Comparison of ENCODE assay signal across 43 mouse cellular contexts in the genomic region with DNA sequence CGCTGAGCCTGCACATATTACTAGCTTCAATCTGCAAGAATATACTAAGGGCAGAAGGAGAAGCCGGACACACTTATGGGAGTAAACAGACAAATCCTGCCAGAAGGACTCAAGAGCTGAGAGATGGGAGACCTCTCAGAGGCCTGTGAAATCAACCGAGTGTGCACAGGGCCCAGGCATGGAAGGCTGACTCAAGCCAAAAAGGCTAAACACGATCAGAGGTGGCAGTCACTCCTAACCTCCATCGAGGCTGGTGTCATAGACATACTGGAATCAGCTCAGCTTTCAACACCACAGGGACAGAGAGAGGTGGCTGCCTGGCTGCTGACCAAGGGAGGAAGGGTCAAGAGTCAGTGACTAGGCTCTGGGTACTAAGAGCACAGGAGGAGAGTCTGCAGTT. TPM values are rescaled to one million over a fixed set of nuclear protein-coding genes. Genes with fewer than 3 reads are reported as not detected.
"Had no signal": no experiment of that assay in that cellular context is flagged by ENCODE, and none has a peak within 500 bp of the region (broad histone marks: within the 10 kb centered on the region; RNA-seq: fewer than 3 reads in every experiment).

No protein-coding gene starts in this region.

- H3K36me3 ChIP-seq: hindbrain, embryonic 15.5 days had no signal

- H3K4me2 ChIP-seq: heart, embryonic 11.5 days; heart, embryonic 12.5 days; heart, embryonic 13.5 days; heart, embryonic 15.5 days; hindbrain, embryonic 12.5 days; hindbrain, embryonic 13.5 days; hindbrain, embryonic 14.5 days; hindbrain, embryonic 15.5 days; intestine, embryonic 15.5 days; kidney, embryonic 15.5 days had no signal

- ATAC-seq: hindbrain, embryonic 16.5 days; hindbrain, postnatal 0 days; inflammation-experienced regulatory T-cells, adult 6 months; intestine, embryonic 15.5 days; intestine, embryonic 16.5 days; intestine, postnatal 0 days had no signal

- H3K9me3 ChIP-seq: heart, embryonic 12.5 days; heart, embryonic 13.5 days; heart, embryonic 15.5 days; hindbrain, embryonic 10.5 days; hindbrain, embryonic 12.5 days; hindbrain, embryonic 13.5 days; hindbrain, embryonic 15.5 days; intestine, embryonic 15.5 days; kidney, embryonic 15.5 days had no signal

- H3K27ac ChIP-seq: heart, embryonic 13.5 days; heart, embryonic 15.5 days; hindbrain, embryonic 10.5 days; hindbrain, embryonic 12.5 days; hindbrain, embryonic 13.5 days; hindbrain, embryonic 14.5 days; hindbrain, embryonic 15.5 days; hindbrain, postnatal 0 days; intestine, embryonic 15.5 days; kidney, embryonic 15.5 days; kidney, postnatal 0 days; layer of hippocampus, adult 2 months; left cerebral cortex, adult 2 months had no signal

- H3K4me3 ChIP-seq: heart, embryonic 12.5 days; heart, embryonic 13.5 days; heart, embryonic 15.5 days; hindbrain, embryonic 10.5 days; hindbrain, embryonic 12.5 days; hindbrain, embryonic 13.5 days; hindbrain, embryonic 15.5 days; intestine, embryonic 15.5 days; kidney, embryonic 15.5 days; layer of hippocampus, adult 2 months; left cerebral cortex, adult 2 months had no signal

- DNase-seq: heart, postnatal 10 days; heart, postnatal 14 days; heart, postnatal 36 days; heart, postnatal 4 days; kidney, adult 11 months; kidney, adult 18-20 months; kidney, adult 2 months; kidney, adult 8-10 months; kidney, adult 9 months; kidney, postnatal 10 days; kidney, postnatal 14 days; kidney, postnatal 25 days; kidney, postnatal 36 days; kidney, postnatal 4 days; layer of hippocampus, adult 9-11 months; layer of hippocampus, postnatal 36 days had no signal

- H3K9ac ChIP-seq: heart, embryonic 12.5 days; heart, embryonic 13.5 days; heart, embryonic 15.5 days; hindbrain, embryonic 12.5 days; hindbrain, embryonic 13.5 days; hindbrain, embryonic 14.5 days; hindbrain, embryonic 15.5 days; intestine, embryonic 15.5 days; kidney, embryonic 15.5 days had no signal

RNA-seq across cellular contexts. Expression of gene Plin1, which starts 27.5 kb away (rescaled TPM):
- total RNA-seq: hematopoietic stem cell, adult 5-6 weeks; left cerebral cortex, adult 18-20 months; left cerebral cortex, adult 2 months had no signal
- polyA plus RNA-seq: heart, embryonic 11.5 days; heart, embryonic 12.5 days; heart, embryonic 13.5 days; heart, embryonic 14.5 days; heart, embryonic 15.5 days; heart, embryonic 16.5 days; hindbrain, embryonic 10.5 days; hindbrain, embryonic 11.5 days; hindbrain, embryonic 12.5 days; intestine, embryonic 14.5 days; intestine, embryonic 15.5 days; intestine, embryonic 16.5 days; intestine, postnatal 0 days had no signal

RNA-seq across cellular contexts. Expression of gene Wdr93, which starts 37.8 kb away (rescaled TPM):
- total RNA-seq: hematopoietic stem cell, adult 5-6 weeks had no signal
- polyA plus RNA-seq: heart, postnatal 0 days had no signal

RNA-seq across cellular contexts. Expression of gene Ticrr, which starts 45.2 kb away (rescaled TPM):
- total RNA-seq: layer of hippocampus, adult 18-20 months had no signal
